In genomic region chr15:77935673-77936375, GRCm38 (mm10) we compare ENCODE assay signal across 13 mouse cellular contexts. TPM values are rescaled to one million over a fixed set of nuclear protein-coding genes. Genes with fewer than 3 reads are reported as not detected.
A peak's percentile ranks its signal among the peaks of the same experiment; 100 is the strongest.
DNase-seq lines count a peak whose midpoint lies in the region; ATAC-seq lines count a peak whose summit lies in the region.
"Had no signal": no experiment of that assay in that cellular context is flagged by ENCODE, and none has a peak within 500 bp of the region (broad histone marks: within the 10 kb centered on the region; RNA-seq: fewer than 3 reads in every experiment).

No protein-coding gene starts in this region.

- 74% methylated on average over 14 of the region's 14 CpGs for WGBS in forebrain, embryonic 14.5 days
- WGBS in forebrain, embryonic 12.5 days, result 81% methylated on average over 14 of the region's 14 CpGs
- WGBS in liver, embryonic 12.5 days (ENCODE audit: insufficient replicate concordance), result 72% methylated on average over 14 of the region's 14 CpGs
- WGBS in kidney, embryonic 14.5 days, result 78% methylated on average over 14 of the region's 14 CpGs

- H3K4me2 ChIP-seq in forebrain, embryonic 14.5 days (ENCODE audit: low read length), result no peak overlapping the region
- H3K4me2 ChIP-seq in forebrain, embryonic 12.5 days, result no peak overlapping the region
- no peak overlapping the region for H3K4me2 ChIP-seq in liver, embryonic 12.5 days
- no peak overlapping the region for H3K4me2 ChIP-seq in kidney, embryonic 14.5 days (replicated peaks; ENCODE audit: low read depth, low read length)
- H3K4me2 ChIP-seq: liver, embryonic 13.5 days had no signal

- H3K27me3 ChIP-seq in forebrain, embryonic 14.5 days (replicated peaks; ENCODE audit: control insufficient read depth, insufficient read depth, low read length), result no peaks in the 10 kb centered on the region
- H3K27me3 ChIP-seq in forebrain, embryonic 12.5 days, result peaks cover 7% of the 10 kb centered on the region; the same call in 1 of the 2 replicates
- H3K27me3 ChIP-seq in liver, embryonic 12.5 days (replicated peaks), result peaks cover 19% of the 10 kb centered on the region; the same call in 1 of the 2 replicates
- H3K27me3 ChIP-seq in kidney, embryonic 14.5 days (ENCODE audit: control insufficient read depth, insufficient read depth, low read length), result no peaks in the 10 kb centered on the region

- DNase-seq in forebrain, embryonic 14.5 days (ENCODE audit: low spot score), result peak; percentile 81
- peak; percentile 73 for DNase-seq in cerebellum, adult 9-10 months
- peak; percentile 36 to 66 for DNase-seq in frontal cortex, postnatal 36 days (ENCODE audit: low spot score in 2 of 2)
- peak; percentile 46 to 49 for DNase-seq in right cerebral cortex, adult 2 months (ENCODE audit: low spot score in 2 of 2)
- DNase-seq in spleen, postnatal 4 days (ENCODE audit: low spot score in 2 of 2), result no peak
- DNase-seq: adrenal gland, postnatal 25 days; embryo, embryonic 11 days; kidney, postnatal 14 days; liver, embryonic 13.5 days; thymus, postnatal 36 days had no signal

- peaks cover 5% of the 10 kb centered on the region; the same call in 1 of the 2 replicates for H3K4me1 ChIP-seq in forebrain, embryonic 14.5 days (ENCODE audit: control insufficient read depth, insufficient read depth, low read length)
- peaks cover 7% of the 10 kb centered on the region for H3K4me1 ChIP-seq in forebrain, embryonic 12.5 days
- peaks cover 30% of the 10 kb centered on the region for H3K4me1 ChIP-seq in liver, embryonic 12.5 days
- no peaks in the 10 kb centered on the region for H3K4me1 ChIP-seq in kidney, embryonic 14.5 days (ENCODE audit: control insufficient read depth, insufficient read depth, low read length)

- peak overlapping the region; percentile 5 for H3K27ac ChIP-seq in forebrain, embryonic 14.5 days (ENCODE audit: low read depth, low read length)
- no peak overlapping the region for H3K27ac ChIP-seq in forebrain, embryonic 12.5 days
- H3K27ac ChIP-seq in liver, embryonic 12.5 days, result no peak overlapping the region
- no peak overlapping the region for H3K27ac ChIP-seq in kidney, embryonic 14.5 days (ENCODE audit: low read depth, low read length)
- H3K27ac ChIP-seq: liver, embryonic 13.5 days had no signal

- H3K36me3 ChIP-seq in forebrain, embryonic 14.5 days (ENCODE audit: control insufficient read depth, insufficient read depth, low read length), result no peaks in the 10 kb centered on the region
- H3K36me3 ChIP-seq in forebrain, embryonic 12.5 days (replicated peaks), result no peaks in the 10 kb centered on the region
- H3K36me3 ChIP-seq in liver, embryonic 12.5 days, result no peaks in the 10 kb centered on the region
- no peaks in the 10 kb centered on the region for H3K36me3 ChIP-seq in kidney, embryonic 14.5 days (ENCODE audit: control insufficient read depth, insufficient read depth, low read length)
- H3K36me3 ChIP-seq: liver, embryonic 13.5 days had no signal

- H3K9ac ChIP-seq in forebrain, embryonic 14.5 days (ENCODE audit: low read length), result no peak overlapping the region
- no peak overlapping the region for H3K9ac ChIP-seq in forebrain, embryonic 12.5 days
- H3K9ac ChIP-seq in liver, embryonic 12.5 days, result no peak overlapping the region
- H3K9ac ChIP-seq in kidney, embryonic 14.5 days (ENCODE audit: low read depth, low read length), result no peak overlapping the region
- H3K9ac ChIP-seq: liver, embryonic 13.5 days had no signal

- peak; percentile 71 for ATAC-seq in forebrain, embryonic 14.5 days
- no peak for ATAC-seq in forebrain, embryonic 12.5 days (ENCODE audit: low FRiP score)
- no peak for ATAC-seq in liver, embryonic 12.5 days
- ATAC-seq in kidney, embryonic 14.5 days (ENCODE audit: low FRiP score, low TSS enrichment), result no peak

- H3K4me3 ChIP-seq in forebrain, embryonic 14.5 days (ENCODE audit: low read depth, low read length), result no peak overlapping the region
- H3K4me3 ChIP-seq in forebrain, embryonic 12.5 days (replicated peaks), result no peak overlapping the region
- H3K4me3 ChIP-seq in liver, embryonic 12.5 days, result no peak overlapping the region
- no peak overlapping the region for H3K4me3 ChIP-seq in kidney, embryonic 14.5 days (ENCODE audit: low read length)
- H3K4me3 ChIP-seq: liver, embryonic 13.5 days had no signal

- no peaks in the 10 kb centered on the region for H3K9me3 ChIP-seq in forebrain, embryonic 14.5 days (replicated peaks; ENCODE audit: control insufficient read depth, low read length)
- H3K9me3 ChIP-seq in forebrain, embryonic 12.5 days, result no peaks in the 10 kb centered on the region
- no peaks in the 10 kb centered on the region for H3K9me3 ChIP-seq in liver, embryonic 12.5 days (replicated peaks)
- H3K9me3 ChIP-seq in kidney, embryonic 14.5 days (ENCODE audit: control insufficient read depth, low read length), result no peaks in the 10 kb centered on the region
- H3K9me3 ChIP-seq: liver, embryonic 13.5 days had no signal

RNA-seq across cellular contexts. Expression of gene Txn2, which starts 7.0 kb away (rescaled TPM):
- polyA plus RNA-seq in forebrain, embryonic 14.5 days (2014; fragmentation: Nextera tagmentation; extraction: Ambion mirVana), result 269 and 291 TPM in 2 replicates
- polyA plus RNA-seq in forebrain, embryonic 12.5 days (2016; fragmentation: Nextera tagmentation; extraction: Ambion mirVana), result 203 and 210 TPM in 2 replicates
- polyA plus RNA-seq in liver, embryonic 12.5 days (2016; fragmentation: Nextera tagmentation; extraction: Ambion mirVana), result 239 and 249 TPM in 2 replicates
- 269 and 294 TPM in 2 replicates for polyA plus RNA-seq in kidney, embryonic 14.5 days (2014; fragmentation: Nextera tagmentation; extraction: Ambion mirVana)

RNA-seq across cellular contexts. Expression of gene Foxred2, which starts 20.7 kb away (rescaled TPM):
- 12.3 and 12.8 TPM in 2 replicates for polyA plus RNA-seq in forebrain, embryonic 14.5 days (2014; fragmentation: Nextera tagmentation; extraction: Ambion mirVana)
- 7.5 and 8.3 TPM in 2 replicates for polyA plus RNA-seq in forebrain, embryonic 12.5 days (2016; fragmentation: Nextera tagmentation; extraction: Ambion mirVana)
- 1.3 and 1.7 TPM in 2 replicates for polyA plus RNA-seq in liver, embryonic 12.5 days (2016; fragmentation: Nextera tagmentation; extraction: Ambion mirVana)
- polyA plus RNA-seq in kidney, embryonic 14.5 days (2014; fragmentation: Nextera tagmentation; extraction: Ambion mirVana), result 4.2 and 6.2 TPM in 2 replicates

RNA-seq across cellular contexts. Expression of gene Eif3d, which starts 34.8 kb away (rescaled TPM):
- 167 and 199 TPM in 2 replicates for polyA plus RNA-seq in forebrain, embryonic 14.5 days (2014; fragmentation: Nextera tagmentation; extraction: Ambion mirVana)
- polyA plus RNA-seq in forebrain, embryonic 12.5 days (2016; fragmentation: Nextera tagmentation; extraction: Ambion mirVana), result 219 and 234 TPM in 2 replicates
- polyA plus RNA-seq in liver, embryonic 12.5 days (2016; fragmentation: Nextera tagmentation; extraction: Ambion mirVana), result 257 and 271 TPM in 2 replicates
- 188 and 247 TPM in 2 replicates for polyA plus RNA-seq in kidney, embryonic 14.5 days (2014; fragmentation: Nextera tagmentation; extraction: Ambion mirVana)

Comparison
In these comparisons a context has a peak if more than half of its experiments do, and no peak if none do; other contexts are left out.
1. DNase-seq: peak in forebrain, embryonic 14.5 days (single experiment), cerebellum, adult 9-10 months (single experiment), frontal cortex, postnatal 36 days (2 of 2) and right cerebral cortex, adult 2 months (2 of 2); none in spleen, postnatal 4 days (0 of 2).